Mouse (Mus musculus): Measurements from ENCODE around the gene Map1lc3b. TPM values are rescaled to one million over a fixed set of nuclear protein-coding genes. Genes with fewer than 3 reads are reported as not detected.
A peak's percentile ranks its signal among the peaks of the same experiment; 100 is the strongest.

Map1lc3b gene
- polyA plus RNA-seq, 1 experiment = 186 TPM

DNA sequence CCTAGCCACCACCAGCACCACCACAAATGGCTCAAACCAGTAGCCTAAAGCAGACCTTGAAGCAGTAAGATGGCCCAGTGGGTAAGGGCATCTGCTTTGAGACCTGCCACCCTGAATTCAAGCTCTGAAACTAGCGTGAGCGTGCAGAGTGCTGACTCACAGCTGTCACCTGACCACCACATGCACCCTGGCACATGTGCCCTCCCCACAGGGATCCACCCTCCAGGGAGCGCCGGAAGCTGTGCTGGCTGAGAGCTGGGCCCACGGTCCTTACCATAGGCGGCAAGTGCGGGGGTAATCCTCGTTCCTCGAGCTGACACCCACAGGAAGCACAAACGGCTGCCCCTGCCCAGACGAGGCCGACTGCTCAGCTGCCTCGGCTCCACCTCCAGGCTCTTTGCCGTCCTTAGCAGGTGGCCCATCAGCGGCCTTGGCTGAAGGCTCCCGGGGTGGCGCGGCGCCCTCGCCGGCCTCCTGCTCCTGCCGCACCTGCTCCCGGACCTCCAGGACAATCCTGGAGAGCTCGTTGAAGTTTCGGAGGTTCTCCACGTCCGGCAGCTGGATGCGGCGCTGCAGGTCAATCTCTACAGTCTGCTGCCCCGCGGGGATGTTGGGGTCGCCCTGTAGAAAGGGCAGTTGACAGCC is 36.2 kb upstream of the Map1lc3b start:
- no peak overlapping the region for H3ac ChIP-seq (ENCODE audit: control insufficient read depth, insufficient read length)
- no peak overlapping the region for H3K4me3 ChIP-seq
- no peak for TF ChIP-seq USF1 (IDR thresholded peaks at IDR 0.05; ENCODE audit: low read depth)
- peak in 2 of 3 experiments; percentile 7 to 59 for TF ChIP-seq MYOD1 (IDR thresholded peaks at IDR 0.05; ENCODE audit: control insufficient read depth in 1 of 3, insufficient read length in 2 of 3, low read depth in 2 of 3)
- TF ChIP-seq POLR2A (IDR thresholded peaks at IDR 0.05; ENCODE audit: insufficient read length, low read depth) = no peak
- peak in 2 of 3 experiments; percentile 4 to 66 for TF ChIP-seq MYOG (IDR thresholded peaks at IDR 0.05; ENCODE audit: control insufficient read depth in 1 of 3, insufficient read depth in 1 of 3, insufficient read length in 2 of 3, low read depth in 2 of 3)
- H3K27me3 ChIP-seq (ENCODE audit: control insufficient read depth, insufficient read depth, insufficient read length) = no peaks in the 10 kb centered on the region
- peaks cover 3% of the 10 kb centered on the region for H3K36me3 ChIP-seq (ENCODE audit: control insufficient read depth, insufficient read depth)
- no peaks in the 10 kb centered on the region for H3K79me2 ChIP-seq (ENCODE audit: control insufficient read depth, insufficient read depth)
- no peak overlapping the region for H3K4me2 ChIP-seq (ENCODE audit: low read depth)

- Histone ChIP-seq H3K4me2 (ENCODE audit: low read depth) (no peak overlapping the region), H3K27me3 (ENCODE audit: control insufficient read depth, insufficient read depth, insufficient read length) (no peaks in the 10 kb centered on the region), H3K79me2 (ENCODE audit: control insufficient read depth, insufficient read depth) (no peaks in the 10 kb centered on the region), H3K4me3 (no peak overlapping the region), H3K36me3 (ENCODE audit: control insufficient read depth, insufficient read depth) (peaks cover 3% of the 10 kb centered on the region), H3ac (ENCODE audit: control insufficient read depth, insufficient read length) (no peak overlapping the region)
- no peak for TF ChIP-seq USF1 (IDR thresholded peaks at IDR 0.05; ENCODE audit: low read depth)
- no peak for TF ChIP-seq TCF3 (IDR thresholded peaks at IDR 0.05; ENCODE audit: insufficient read length, low read depth)
- no peak for TF ChIP-seq POLR2A (IDR thresholded peaks at IDR 0.05; ENCODE audit: insufficient read length, low read depth)
- no peak for TF ChIP-seq MYOD1 (IDR thresholded peaks at IDR 0.05; ENCODE audit: control insufficient read depth in 1 of 3, insufficient read length in 2 of 3, low read depth in 2 of 3)
- no peak for TF ChIP-seq CEBPB (IDR thresholded peaks at IDR 0.05; ENCODE audit: insufficient read depth, poor library complexity, severe bottlenecking)
- no peak for TF ChIP-seq REST (IDR thresholded peaks at IDR 0.05; ENCODE audit: insufficient read depth, insufficient read length)
- no peak for TF ChIP-seq POLR2AphosphoS2 (IDR thresholded peaks at IDR 0.05; ENCODE audit: insufficient read length, low read depth)
Observed at GRCm38 (mm10) chr8:121557746-121558145, 32.4 kb upstream of the Map1lc3b start.

DNA sequence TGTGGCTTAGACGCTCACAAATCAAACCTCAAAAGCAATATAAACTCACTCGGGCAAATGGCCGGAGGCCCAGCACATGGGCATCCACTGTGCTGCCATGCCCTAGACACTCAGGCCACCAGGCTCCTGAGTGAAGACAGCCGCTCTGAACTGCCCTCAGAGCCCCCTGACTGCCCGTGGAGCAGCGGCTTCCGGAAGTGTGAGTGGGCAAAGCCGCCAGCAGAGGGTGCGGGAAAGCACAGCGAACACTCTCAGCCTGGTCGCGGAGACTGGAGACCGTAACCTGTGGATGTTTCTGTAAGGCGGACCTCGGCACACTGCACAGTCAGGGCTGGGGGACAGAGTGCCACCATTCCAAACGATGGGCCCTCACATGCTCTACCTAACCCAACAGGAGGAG is 31.6 kb upstream of the Map1lc3b start:
- no peaks in the 10 kb centered on the region for H3K27me3 ChIP-seq (ENCODE audit: control insufficient read depth, insufficient read depth, insufficient read length)
- no peaks in the 10 kb centered on the region for H3K36me3 ChIP-seq (ENCODE audit: control insufficient read depth, insufficient read depth)
- no peak overlapping the region for H3ac ChIP-seq (ENCODE audit: control insufficient read depth, insufficient read length)
- no peaks in the 10 kb centered on the region for H3K79me2 ChIP-seq (ENCODE audit: control insufficient read depth, insufficient read depth)
- TF ChIP-seq CEBPB (IDR thresholded peaks at IDR 0.05; ENCODE audit: insufficient read depth, poor library complexity, severe bottlenecking) (no peak), MYOD1 (IDR thresholded peaks at IDR 0.05; ENCODE audit: control insufficient read depth in 1 of 3, insufficient read length in 2 of 3, low read depth in 2 of 3) (no peak), TCF3 (IDR thresholded peaks at IDR 0.05; ENCODE audit: insufficient read length, low read depth) (no peak), USF1 (IDR thresholded peaks at IDR 0.05; ENCODE audit: low read depth) (no peak), MAX (IDR thresholded peaks at IDR 0.05; ENCODE audit: low read depth) (no peak)
- H3K4me3 ChIP-seq = no peak overlapping the region
- no peak overlapping the region for H3K4me2 ChIP-seq (ENCODE audit: low read depth)

DNA sequence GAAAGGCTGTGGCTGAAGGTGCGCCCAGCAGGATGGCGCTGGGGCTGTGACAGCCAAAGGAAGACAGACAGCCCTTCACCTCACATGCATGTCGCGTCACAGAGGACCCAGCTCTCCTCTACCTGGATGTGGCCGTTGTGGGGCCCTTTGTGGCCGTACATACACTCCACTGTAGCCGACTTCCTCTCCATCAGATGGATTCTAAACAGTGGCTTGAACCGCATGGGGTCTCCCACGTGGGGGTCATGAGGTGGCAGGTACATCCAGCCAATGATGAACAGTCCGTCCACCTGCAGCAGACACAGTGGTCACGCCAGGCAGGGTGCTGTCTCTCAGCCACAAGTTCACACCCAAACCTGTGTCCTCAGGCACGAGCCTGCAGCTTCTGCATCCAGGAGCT is 30.4 kb upstream of the Map1lc3b start:
- Histone ChIP-seq H3K36me3 (ENCODE audit: control insufficient read depth, insufficient read depth) (no peaks in the 10 kb centered on the region), H3K4me3 (no peak overlapping the region), H3K27me3 (ENCODE audit: control insufficient read depth, insufficient read depth, insufficient read length) (no peaks in the 10 kb centered on the region), H3K4me2 (ENCODE audit: low read depth) (no peak overlapping the region), H3ac (ENCODE audit: control insufficient read depth, insufficient read length) (no peak overlapping the region), H3K79me2 (ENCODE audit: control insufficient read depth, insufficient read depth) (no peaks in the 10 kb centered on the region)
- TF ChIP-seq POLR2A (IDR thresholded peaks at IDR 0.05; ENCODE audit: insufficient read length, low read depth) (no peak), TCF12 (IDR thresholded peaks at IDR 0.05; ENCODE audit: insufficient read depth, poor library complexity, severe bottlenecking) (no peak), POLR2AphosphoS2 (IDR thresholded peaks at IDR 0.05; ENCODE audit: insufficient read length, low read depth) (no peak), MYOD1 (IDR thresholded peaks at IDR 0.05; ENCODE audit: control insufficient read depth in 1 of 3, insufficient read length in 2 of 3, low read depth in 2 of 3) (no peak), E2F4 (IDR thresholded peaks at IDR 0.05; ENCODE audit: insufficient read depth) (no peak), USF1 (IDR thresholded peaks at IDR 0.05; ENCODE audit: low read depth) (no peak), CEBPB (IDR thresholded peaks at IDR 0.05; ENCODE audit: insufficient read depth, poor library complexity, severe bottlenecking) (no peak), MAX (IDR thresholded peaks at IDR 0.05; ENCODE audit: low read depth) (no peak), REST (IDR thresholded peaks at IDR 0.05; ENCODE audit: insufficient read depth, insufficient read length) (no peak)

GRCm38 (mm10) chr8:121560432-121561100 is 29.6 kb upstream of the Map1lc3b start:
- Histone ChIP-seq H3K4me3 (no peak overlapping the region), H3K36me3 (ENCODE audit: control insufficient read depth, insufficient read depth) (no peaks in the 10 kb centered on the region), H3ac (ENCODE audit: control insufficient read depth, insufficient read length) (no peak overlapping the region), H3K79me2 (ENCODE audit: control insufficient read depth, insufficient read depth) (no peaks in the 10 kb centered on the region), H3K27me3 (ENCODE audit: control insufficient read depth, insufficient read depth, insufficient read length) (no peaks in the 10 kb centered on the region), H3K4me2 (ENCODE audit: low read depth) (no peak overlapping the region)
- TF ChIP-seq REST (IDR thresholded peaks at IDR 0.05; ENCODE audit: insufficient read depth, insufficient read length) (no peak), POLR2A (IDR thresholded peaks at IDR 0.05; ENCODE audit: insufficient read length, low read depth) (no peak), CEBPB (IDR thresholded peaks at IDR 0.05; ENCODE audit: insufficient read depth, poor library complexity, severe bottlenecking) (no peak), MAX (IDR thresholded peaks at IDR 0.05; ENCODE audit: low read depth) (no peak), E2F4 (IDR thresholded peaks at IDR 0.05; ENCODE audit: insufficient read depth) (no peak), SRF (IDR thresholded peaks at IDR 0.05; ENCODE audit: control insufficient read depth, insufficient read length, low read depth) (no peak), TCF12 (IDR thresholded peaks at IDR 0.05; ENCODE audit: insufficient read depth, poor library complexity, severe bottlenecking) (no peak), USF1 (IDR thresholded peaks at IDR 0.05; ENCODE audit: low read depth) (no peak), TCF3 (IDR thresholded peaks at IDR 0.05; ENCODE audit: insufficient read length, low read depth) (no peak), MYOD1 (IDR thresholded peaks at IDR 0.05; ENCODE audit: control insufficient read depth in 1 of 3, insufficient read length in 2 of 3, low read depth in 2 of 3) (no peak), POLR2AphosphoS2 (IDR thresholded peaks at IDR 0.05; ENCODE audit: insufficient read length, low read depth) (no peak)
